Mouse (Mus musculus): ENCODE results near the gene Adamts17.

The Adamts17 gene

DNA sequence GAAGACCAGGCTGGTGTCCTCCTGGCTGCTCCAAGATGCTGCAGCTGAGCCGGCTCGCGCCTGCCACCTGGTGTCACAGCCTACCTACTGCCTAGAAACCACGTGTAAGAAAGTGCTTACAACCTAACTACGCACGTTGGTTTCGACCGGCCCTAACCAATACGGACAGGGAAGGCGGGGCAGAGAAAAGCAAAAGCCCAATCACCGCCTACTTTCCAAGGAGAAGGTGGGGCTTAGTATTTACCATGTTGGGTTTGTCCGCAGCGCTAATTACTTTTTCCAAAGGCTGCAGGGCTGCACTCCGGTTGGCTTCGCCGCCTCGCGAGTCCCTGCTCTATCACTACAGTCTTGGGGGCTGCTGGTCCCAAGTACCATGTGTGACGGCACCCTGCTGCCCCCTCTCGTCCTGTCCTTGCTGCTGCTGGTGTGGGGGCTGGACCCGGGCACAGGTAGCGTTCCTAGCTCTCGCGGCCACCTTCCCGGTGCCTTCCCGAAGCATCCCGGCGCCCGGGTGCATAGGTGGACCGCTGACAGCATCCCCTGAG, at the start of gene Adamts17:
Gene Adamts17 (plus strand): TSS at position 273 of the 545 bp plus-strand sequence.
- peak; percentile 72 for DNase-seq (ENCODE audit: low spot score)

DNA sequence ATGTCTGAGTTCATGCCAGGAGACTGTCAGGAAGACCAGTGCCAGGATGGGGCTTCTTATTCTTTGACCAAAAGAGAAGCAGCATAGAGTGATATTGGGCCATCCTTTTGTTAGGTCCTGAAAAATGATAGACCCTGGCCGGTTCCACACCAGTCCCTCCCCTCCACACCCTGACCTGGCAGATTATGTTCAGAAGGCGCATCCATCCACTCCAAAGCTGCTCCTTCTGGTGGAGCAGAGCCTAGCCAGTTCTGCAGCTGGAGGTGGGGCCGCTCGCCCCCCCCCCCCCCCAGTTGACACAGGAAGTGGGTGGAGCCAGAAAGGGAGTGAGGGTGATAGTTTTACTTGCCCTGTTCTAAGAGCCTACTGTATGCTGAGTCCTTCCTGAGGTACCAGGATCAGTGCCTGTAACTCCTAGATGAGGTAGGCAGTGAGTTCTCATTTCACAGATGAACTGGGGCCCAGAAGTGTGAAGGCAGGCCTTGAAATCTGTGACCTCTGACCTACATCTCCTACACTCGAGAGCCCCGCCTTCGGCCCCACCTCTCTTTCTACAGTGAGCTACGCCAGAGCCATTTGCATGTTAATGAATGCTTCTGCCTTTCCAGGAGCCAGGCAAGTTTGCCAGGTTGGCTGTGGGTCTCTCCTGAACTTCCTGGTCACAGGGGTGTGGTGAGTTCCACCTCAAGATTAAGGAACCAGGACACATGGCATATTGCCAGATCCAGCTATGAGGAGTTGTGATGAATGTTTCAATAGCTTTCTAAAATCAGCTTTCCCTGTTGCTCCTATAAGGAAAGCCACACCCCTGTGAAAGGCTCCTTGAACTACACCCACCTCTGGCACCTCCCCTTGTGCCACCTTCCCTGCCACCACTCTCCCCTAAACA, 49.4 kb upstream of the Adamts17 start:
- DNase-seq (ENCODE audit: low spot score), result no peak

DNA sequence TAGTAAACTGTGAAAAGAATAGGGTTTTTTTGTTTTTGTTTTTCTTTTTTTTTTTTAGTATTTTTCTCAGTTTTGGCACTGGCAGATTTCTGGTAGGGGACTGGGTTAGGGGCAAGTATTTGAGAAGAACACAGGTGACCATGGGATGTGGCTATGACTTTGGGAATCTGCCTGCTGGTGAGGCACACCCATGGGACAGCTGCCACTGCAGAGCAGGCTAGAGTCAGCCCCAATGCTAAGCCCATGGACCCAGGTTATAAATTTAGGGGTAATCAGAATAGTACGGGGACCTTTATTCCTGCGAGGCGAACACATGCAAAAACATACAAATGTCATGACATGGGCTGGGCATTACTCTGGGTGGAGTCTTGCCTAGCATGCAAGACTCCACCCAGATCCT, 48.5 kb upstream of the Adamts17 start:
- DNase-seq (ENCODE audit: low spot score), result no peak

DNA sequence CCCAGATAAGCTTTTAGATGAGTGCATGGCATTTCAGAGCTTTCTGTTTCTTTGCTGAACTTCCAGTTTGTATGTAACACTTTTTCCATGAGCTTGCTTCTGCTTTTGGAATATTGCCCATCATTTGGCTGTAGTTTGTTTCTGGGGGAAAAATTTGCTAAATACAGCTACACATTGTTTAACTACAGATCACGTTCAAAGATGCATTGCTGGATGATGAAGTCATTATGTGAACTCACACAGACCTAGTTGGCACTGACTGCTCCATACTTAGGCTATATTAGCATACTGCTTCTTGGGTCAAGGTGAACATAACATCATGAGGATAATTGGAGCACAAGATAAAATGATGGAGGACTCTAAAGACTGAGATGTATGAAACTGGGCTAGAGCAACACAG, 42.6 kb upstream of the Adamts17 start:
- no peak for DNase-seq (ENCODE audit: low spot score)

DNA sequence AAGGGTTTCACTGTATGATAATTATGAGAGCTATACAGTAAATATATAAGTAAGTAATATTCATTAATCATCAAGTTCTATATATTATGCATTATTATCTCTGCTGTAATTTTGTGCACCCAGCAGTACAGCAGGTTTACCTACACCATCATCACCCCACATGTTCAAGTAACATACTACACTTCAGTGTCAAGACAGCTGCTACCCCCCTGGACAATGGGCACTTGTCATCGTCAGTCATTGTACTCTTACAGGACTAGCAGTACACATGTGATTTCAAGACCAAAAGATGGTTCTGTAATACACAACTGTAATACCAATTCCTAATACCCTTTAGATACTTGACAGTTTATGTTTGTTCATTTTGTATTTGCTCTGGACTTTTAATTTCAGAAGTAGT, 42.2 kb upstream of the Adamts17 start:
- DNase-seq (ENCODE audit: low spot score), result no peak

DNA sequence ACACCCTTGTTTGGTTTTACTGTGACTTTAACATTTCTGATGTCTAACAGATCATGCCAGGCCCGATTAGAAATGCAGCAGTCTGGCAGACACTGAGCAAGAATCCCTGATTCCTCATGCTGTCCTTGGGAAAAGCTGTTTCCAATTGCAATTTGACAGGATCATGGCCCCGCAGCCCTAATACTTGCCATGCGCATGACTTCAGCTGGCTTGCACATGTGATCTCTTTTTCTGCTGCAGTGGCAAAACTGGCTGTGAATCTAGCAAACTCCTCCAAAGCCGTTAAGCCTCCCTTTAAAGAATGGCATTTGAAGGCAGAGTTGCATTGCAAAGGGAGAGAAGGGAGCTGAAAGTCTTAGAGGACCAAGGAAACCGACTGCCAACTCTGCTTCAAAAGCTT, 40.7 kb upstream of the Adamts17 start:
- no peak for DNase-seq (ENCODE audit: low spot score)

DNA sequence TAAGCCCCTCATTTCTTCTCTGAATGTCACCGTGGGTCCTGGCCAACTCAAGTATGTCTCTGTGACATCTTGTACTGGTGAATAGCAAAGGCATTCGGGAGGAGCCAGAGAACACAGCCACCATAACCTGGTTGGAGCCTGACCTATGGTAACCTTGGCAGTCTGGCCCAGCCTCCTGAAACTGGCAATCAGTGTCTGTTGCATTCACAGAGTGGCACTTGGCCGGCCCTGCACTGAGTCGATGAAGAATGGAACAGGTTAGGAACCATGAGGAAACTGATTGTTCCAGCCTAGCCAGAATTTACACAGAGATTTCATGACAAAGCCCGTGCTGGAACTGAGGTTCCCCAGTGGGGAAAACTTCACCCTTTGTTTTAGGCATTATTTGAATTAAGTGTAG, 38.8 kb upstream of the Adamts17 start:
- DNase-seq (ENCODE audit: low spot score), result no peak

DNA sequence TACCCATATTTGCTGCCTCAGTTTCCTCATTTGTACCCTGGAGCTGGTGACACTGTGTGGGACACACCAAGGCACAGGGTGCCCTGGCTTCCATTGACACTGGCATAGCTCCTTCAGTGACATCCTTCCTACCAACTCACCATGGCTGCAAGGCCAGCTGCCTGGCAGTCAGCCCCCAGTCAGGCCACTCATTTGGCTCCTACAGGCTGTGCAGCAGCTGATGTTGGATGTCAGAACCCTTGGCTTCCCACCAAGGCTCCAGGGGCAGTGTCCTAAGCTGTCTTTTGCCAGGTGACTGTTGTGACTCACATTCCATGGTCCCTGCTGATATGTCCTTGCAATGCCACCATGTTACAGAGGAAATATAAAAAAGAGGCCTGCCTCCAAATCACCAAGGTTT, 37.8 kb upstream of the Adamts17 start:
- DNase-seq (ENCODE audit: low spot score), result no peak

DNA sequence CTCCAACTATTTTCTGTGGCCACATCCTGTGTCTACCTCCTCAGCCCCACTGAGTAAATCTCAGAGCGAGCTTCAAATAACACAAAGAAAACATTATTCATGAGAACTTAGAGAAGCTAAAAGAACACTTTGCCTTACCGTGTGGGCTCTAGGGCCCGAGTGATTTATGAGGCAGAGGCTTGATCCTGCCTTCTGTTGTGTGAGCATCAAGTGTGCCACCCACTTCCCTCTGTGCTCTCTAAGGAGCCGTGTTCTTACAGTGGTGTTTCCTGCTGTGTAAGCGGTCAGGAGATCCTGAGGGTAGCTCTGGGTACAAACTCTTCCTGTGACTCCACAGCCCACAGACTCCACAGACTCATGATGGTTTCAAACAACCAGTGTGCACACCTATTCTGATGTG, 35.7 kb upstream of the Adamts17 start:
- no peak for DNase-seq (ENCODE audit: low spot score)

DNA sequence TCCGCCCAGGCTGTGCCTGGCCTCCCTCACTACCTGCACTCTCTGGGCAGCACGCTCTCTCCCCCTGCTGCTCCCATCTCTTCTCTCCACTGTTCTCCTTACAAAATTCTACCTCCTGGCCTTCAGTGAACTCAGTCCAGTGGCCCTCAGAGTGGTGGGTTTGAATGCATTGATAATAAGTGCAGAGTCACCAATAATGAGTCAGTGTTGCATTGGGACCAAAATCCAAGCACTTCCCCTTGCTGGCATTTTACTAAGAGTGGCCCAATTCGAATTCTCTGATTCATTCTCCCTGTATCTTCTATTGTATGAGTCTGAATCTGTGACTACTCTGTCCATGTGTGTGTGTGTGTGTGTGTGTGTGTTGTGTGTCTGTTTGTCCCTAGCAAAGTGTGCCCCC, 32.7 kb upstream of the Adamts17 start:
- DNase-seq (ENCODE audit: low spot score), result no peak

DNA sequence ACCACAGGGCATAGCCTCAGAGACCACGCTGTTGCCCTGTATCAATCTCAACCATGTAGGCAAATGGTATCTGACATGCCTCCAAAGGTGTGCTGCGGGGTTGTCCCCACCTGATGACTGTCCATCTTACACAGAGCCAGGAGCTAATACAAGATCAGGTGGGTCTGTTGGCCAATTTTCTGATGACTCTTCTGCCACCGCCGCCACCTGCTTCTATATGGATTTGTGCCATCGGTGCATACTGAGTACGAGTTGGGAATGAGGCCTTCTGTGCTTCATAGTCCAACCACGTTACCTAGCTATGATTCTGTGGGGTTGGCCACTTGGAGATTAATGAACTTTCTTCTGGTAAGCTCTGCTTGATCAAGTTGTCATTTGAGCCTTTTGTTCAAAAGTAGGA, 29.1 kb upstream of the Adamts17 start:
- no peak for DNase-seq (ENCODE audit: low spot score)

DNA sequence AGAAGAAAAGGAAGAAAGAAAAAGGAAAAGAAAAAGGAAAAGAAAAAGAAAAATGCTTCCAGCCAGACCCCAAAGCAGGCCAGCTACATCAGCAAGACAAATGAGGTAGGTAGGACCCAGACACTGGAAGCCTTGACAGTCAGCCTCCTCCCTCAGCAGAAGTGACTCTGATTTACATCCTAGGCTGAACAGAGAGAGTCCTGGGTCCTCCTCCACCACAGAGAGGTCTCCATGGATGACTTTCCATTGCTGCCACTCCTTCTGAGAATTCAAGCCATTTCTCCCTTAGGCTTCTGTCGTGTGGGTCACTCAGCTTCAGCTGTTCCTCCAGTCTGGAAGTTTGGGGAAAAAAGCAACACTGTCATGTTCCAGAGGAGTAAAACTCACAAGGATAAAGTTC, 28.2 kb upstream of the Adamts17 start:
- DNase-seq (ENCODE audit: low spot score), result no peak

DNA sequence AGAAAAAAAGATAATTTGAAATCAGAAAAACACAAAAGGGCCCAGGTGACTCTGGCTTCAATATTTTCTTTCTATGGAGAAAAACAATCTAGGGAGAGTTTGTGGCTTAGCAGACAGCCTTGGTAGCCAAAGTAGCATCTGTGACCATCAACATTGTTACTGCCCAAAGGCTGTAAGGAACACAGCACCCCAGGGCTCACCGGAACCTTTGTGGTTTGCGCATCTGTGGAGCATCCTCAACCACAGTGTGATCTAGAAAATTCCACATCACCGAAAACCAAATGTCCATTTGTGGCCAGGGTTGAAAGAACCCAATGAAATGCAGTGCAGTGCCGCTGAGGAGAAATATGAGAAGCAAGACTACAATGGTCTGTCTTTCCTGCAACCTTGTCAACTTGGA, 27.2 kb upstream of the Adamts17 start:
- DNase-seq (ENCODE audit: low spot score), result no peak

DNA sequence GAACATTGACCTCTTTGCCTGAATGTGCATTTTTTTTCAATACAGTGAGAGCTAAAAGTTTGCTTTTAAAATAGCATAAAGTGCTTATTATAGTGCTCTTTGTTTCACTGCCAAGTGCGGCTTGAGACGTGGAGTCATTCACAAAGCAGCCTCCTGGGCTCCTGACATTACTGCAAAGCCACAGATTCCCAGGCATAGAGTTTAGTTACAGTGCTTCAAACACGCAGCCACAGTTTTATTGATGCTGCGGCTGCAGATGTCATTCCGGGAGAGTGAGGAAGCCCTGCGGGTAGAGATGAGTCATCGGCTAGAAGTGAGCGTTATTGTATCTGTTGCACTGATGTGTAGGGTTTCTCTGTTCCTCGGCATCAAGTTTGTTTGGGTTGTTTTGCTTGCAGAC, 26.8 kb upstream of the Adamts17 start:
- no peak for DNase-seq (ENCODE audit: low spot score)

DNA sequence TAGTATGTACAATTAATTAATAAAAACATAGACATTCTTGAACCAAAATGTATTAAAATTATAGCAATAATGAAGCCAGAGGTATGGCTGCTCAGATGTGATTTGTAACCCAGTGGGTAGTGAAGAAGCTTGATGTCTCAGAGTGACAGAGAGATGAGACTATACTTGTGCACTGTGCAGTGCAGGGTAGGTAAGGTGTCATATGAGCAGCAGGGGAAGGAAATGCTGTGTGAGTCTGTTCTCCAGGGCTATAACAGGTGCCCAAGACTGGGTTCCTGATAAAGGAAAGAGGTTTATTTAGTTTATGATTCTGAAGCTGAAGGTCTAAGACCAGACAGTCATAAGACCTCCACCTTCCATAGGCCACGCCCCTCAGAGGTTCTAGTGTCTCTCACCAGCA, 26.4 kb upstream of the Adamts17 start:
- DNase-seq (ENCODE audit: low spot score), result no peak

DNA sequence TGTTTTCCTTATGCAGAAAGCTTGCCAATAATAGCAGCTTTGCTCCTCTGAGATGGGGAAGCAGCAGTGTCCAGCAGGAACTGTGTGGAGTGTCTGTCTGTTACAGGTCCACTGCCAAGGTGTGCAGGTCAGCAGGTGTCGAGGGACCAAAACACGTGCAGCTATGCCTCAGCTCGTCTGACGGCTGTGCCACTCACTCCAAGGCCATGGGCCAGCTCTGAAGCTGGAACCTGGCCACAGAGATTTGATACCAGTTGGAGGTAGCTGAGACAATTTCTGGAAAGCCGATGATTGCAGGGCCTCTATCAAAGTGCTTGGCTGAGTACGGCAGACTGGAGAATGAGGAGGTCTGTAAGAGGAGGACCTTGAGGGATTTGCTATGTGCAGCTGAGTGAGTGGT, 24.0 kb upstream of the Adamts17 start:
- no peak for DNase-seq (ENCODE audit: low spot score)

DNA sequence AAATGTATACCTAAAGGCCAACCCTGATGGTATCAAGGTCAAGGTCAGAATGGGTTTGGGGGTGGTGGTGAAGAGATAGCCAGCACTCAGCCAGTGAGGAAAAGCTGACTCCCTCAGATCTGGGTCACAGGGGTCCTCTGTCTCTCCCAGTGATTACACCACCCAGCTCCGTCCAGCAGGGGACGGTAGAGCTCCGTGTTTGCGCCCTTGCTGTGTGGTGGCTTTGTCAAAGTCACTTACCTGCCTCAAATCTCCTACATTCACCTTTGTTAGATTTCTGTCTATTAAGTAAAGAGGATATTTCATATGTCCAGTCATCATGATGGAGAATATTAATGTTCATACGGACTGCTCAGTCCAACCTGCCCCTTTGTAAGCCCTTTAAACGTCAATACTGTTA, 19.5 kb upstream of the Adamts17 start:
- DNase-seq (ENCODE audit: low spot score), result no peak

DNA sequence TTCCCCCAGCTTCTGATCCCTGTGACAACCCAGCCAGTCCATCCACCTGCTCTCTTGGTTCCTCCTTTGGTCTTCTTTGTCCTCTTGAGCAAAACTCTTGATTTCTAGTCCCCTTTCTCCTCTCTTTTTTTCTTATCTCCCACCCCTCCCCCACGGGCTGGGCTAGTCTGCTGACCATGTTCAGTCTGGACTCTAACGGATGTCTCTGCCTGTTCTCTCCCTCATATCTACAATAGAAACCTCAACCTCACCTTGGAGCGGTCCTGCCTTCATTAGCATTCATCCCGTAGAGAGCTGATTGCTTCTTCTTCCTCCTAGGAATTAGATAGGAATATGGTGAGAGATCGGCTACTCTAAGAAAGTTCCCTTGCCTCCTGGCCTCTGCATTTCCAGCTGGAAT, 8.7 kb upstream of the Adamts17 start:
- no peak for DNase-seq (ENCODE audit: low spot score)

DNA sequence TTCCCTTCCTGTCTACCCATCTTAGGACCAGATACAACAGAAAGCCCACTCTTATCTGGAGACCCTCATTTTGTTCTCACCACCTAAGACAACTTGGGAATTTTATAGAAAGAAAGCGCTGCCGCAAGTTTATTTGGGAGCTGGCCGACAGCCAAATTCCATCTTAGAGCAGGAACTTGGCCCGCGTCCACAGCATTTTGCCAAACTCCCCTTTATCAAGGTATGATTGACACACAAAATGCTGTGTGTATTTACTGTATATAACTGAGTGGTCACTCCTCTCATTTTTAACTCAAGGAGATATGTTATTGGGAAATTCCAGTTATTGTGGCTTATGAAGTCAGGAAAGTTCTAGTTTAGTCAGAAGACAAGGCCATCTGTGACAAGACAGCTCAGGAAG, 8.2 kb upstream of the Adamts17 start:
- DNase-seq (ENCODE audit: low spot score), result no peak

DNA sequence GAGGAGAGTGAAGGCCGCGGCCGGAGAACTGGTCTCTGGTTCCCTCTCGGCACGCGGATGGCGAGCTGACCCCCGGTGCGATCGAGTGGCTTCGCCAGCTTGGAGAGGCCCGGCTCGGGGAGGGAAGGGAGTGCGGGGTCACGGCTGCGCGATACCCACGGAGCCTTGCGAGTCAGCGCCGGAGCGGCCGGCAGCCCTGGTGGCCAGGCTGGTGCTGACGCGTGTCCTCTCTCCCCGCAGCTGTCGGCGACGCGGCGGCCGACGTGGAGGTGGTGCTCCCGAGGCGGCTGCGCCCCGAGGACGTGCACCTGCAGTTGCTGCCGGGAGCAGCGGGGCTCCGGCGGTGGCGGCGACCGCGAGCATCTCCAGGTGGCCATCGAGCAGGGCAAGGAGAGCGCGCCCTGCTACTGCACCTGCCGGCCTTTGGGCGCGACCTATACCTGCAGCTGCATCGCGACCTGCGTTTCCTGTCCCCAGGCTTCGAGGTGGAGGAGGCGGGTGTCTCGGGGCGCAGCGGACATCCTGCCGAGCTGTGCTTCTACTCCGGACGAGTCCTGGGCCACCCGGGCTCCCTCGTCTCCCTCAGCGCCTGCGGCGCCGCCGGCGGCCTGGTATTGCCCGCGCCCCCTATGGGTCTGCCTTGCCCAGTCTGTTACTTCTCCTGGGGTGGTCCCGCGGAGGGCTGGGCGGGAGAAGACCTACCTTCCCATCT, 629 bp downstream of the Adamts17 start:
- DNase-seq (ENCODE audit: low spot score), result no peak

DNA sequence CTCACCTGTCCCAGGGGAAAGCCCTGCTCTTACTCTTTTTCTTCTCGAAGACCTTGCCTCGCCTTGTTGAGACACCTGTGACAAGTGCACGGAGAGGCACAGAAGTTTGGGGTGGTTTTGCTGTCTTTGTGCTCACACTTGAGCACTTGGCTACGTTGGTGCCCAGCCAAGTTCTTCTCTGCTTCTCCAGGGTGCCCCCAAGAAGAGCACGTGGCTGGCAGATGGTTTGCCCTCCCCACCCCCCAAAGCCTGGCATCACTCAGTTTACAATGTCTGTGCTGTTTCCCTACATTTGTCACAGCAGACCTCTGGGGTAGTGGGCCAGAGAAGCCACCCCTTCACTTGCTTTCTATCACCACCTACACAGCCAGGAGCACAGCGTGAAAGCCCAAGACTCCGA, 1.6 kb downstream of the Adamts17 start:
- DNase-seq (ENCODE audit: low spot score), result no peak

DNA sequence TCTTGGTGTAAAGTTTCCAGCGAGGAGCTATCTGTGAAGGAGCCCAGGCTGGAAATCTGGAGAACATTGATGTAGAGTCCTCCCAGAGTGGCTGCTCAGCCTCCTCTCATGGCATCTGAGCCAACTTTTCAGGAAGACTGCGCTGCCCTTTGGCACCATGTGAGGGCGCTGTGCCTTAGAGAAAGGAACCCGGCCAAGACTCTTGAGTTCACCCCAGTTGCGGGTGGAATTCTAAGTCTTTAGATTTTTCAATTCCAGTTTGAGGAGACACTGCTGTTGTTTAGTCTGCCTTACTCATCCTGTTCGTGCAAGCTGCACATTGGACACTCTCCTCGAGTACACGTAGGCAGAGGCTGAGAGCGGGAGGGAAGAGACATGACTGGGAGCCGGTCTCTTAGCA, 2.5 kb downstream of the Adamts17 start:
- DNase-seq (ENCODE audit: low spot score), result peak; percentile 69

DNA sequence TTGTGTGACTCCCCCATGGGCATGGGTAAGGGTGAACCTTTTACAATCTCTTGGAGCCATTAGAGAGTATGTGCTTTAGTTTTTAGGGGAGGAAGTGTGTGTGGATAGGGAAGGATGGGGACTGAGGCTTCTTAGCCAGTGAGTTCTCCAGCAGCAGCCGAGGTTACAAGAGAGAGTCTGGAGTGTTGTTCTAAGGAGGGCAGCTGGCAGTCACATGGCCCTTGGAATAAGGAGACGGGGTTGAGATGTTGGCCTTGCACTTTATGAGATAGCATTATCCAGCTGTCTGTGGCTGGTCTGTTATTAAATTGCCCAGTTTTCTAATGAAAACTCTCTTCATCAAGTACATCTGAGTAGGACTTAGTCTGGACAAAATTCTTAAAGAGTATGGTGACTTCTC, 4.3 kb downstream of the Adamts17 start:
- DNase-seq (ENCODE audit: low spot score), result no peak
